Mouse (Mus musculus): ENCODE results near the gene Bnip3. TPM values are rescaled to one million over a fixed set of nuclear protein-coding genes. Genes with fewer than 3 reads are reported as not detected.

The Bnip3 gene
- polyA plus RNA-seq, 1 experiment: 0.94 TPM

GRCm38 (mm10) chr7:138940256-138940611 is 30.9 kb upstream of the Bnip3 start:
- no peaks in the 10 kb centered on the region for H3K36me3 ChIP-seq (ENCODE audit: control insufficient read depth)
- H3K27me3 ChIP-seq (ENCODE audit: control insufficient read depth): peaks cover 52% of the 10 kb centered on the region
- H3K4me1 ChIP-seq (ENCODE audit: control insufficient read depth): no peaks in the 10 kb centered on the region
- TF ChIP-seq TAL1 (IDR thresholded peaks at IDR 0.05; ENCODE audit: low read length): no peak
- no peak for TF ChIP-seq GATA1 (IDR thresholded peaks at IDR 0.05; ENCODE audit: low read length)
- H3K4me3 ChIP-seq (replicated peaks): no peak overlapping the region
- peaks cover 4% of the 10 kb centered on the region for H3K9me3 ChIP-seq (ENCODE audit: control insufficient read depth, low read length)

GRCm38 (mm10) chr7:138938991-138939390 is 29.7 kb upstream of the Bnip3 start:
- Histone ChIP-seq H3K27me3 (ENCODE audit: control insufficient read depth) (peaks cover 49% of the 10 kb centered on the region), H3K4me1 (ENCODE audit: control insufficient read depth) (no peaks in the 10 kb centered on the region), H3K9me3 (ENCODE audit: control insufficient read depth, low read length) (peaks cover 9% of the 10 kb centered on the region), H3K4me3 (replicated peaks) (no peak overlapping the region), H3K36me3 (ENCODE audit: control insufficient read depth) (no peaks in the 10 kb centered on the region)
- TF ChIP-seq TAL1 (IDR thresholded peaks at IDR 0.05; ENCODE audit: low read length): no peak
- TF ChIP-seq GATA1 (IDR thresholded peaks at IDR 0.05; ENCODE audit: low read length): no peak

GRCm38 (mm10) chr7:138934523-138934922 is 25.2 kb upstream of the Bnip3 start:
- Histone ChIP-seq H3K4me1 (ENCODE audit: control insufficient read depth) (no peaks in the 10 kb centered on the region), H3K27me3 (ENCODE audit: control insufficient read depth) (peaks cover 10% of the 10 kb centered on the region), H3K9me3 (ENCODE audit: control insufficient read depth, low read length) (peaks cover 9% of the 10 kb centered on the region), H3K4me3 (replicated peaks) (no peak overlapping the region), H3K36me3 (ENCODE audit: control insufficient read depth) (no peaks in the 10 kb centered on the region)
- TF ChIP-seq TAL1 (IDR thresholded peaks at IDR 0.05; ENCODE audit: low read length) (no peak), GATA1 (IDR thresholded peaks at IDR 0.05; ENCODE audit: low read length) (no peak)

GRCm38 (mm10) chr7:138928456-138928855 is 19.1 kb upstream of the Bnip3 start:
- H3K9me3 ChIP-seq (ENCODE audit: control insufficient read depth, low read length): no peaks in the 10 kb centered on the region
- TF ChIP-seq TAL1 (IDR thresholded peaks at IDR 0.05; ENCODE audit: low read length) (no peak), GATA1 (IDR thresholded peaks at IDR 0.05; ENCODE audit: low read length) (no peak)
- H3K4me1 ChIP-seq (ENCODE audit: control insufficient read depth): no peaks in the 10 kb centered on the region
- H3K36me3 ChIP-seq (ENCODE audit: control insufficient read depth): no peaks in the 10 kb centered on the region
- no peak overlapping the region for H3K4me3 ChIP-seq (replicated peaks)
- H3K27me3 ChIP-seq (ENCODE audit: control insufficient read depth): no peaks in the 10 kb centered on the region

- no peaks in the 10 kb centered on the region for H3K9me3 ChIP-seq (ENCODE audit: control insufficient read depth, low read length)
- no peak overlapping the region for H3K4me3 ChIP-seq (replicated peaks)
- H3K4me1 ChIP-seq (ENCODE audit: control insufficient read depth): peaks cover 10% of the 10 kb centered on the region
- TF ChIP-seq TAL1 (IDR thresholded peaks at IDR 0.05; ENCODE audit: low read length) (no peak), GATA1 (IDR thresholded peaks at IDR 0.05; ENCODE audit: low read length) (no peak)
- no peaks in the 10 kb centered on the region for H3K27me3 ChIP-seq (ENCODE audit: control insufficient read depth)
- H3K36me3 ChIP-seq (ENCODE audit: control insufficient read depth): no peaks in the 10 kb centered on the region
Measured at GRCm38 (mm10) chr7:138923756-138924425, 14.6 kb upstream of the Bnip3 start.

GRCm38 (mm10) chr7:138921611-138922010 is 12.3 kb upstream of the Bnip3 start:
- no peak overlapping the region for H3K4me3 ChIP-seq (replicated peaks)
- TF ChIP-seq TAL1 (IDR thresholded peaks at IDR 0.05; ENCODE audit: low read length) (no peak), GATA1 (IDR thresholded peaks at IDR 0.05; ENCODE audit: low read length) (no peak)
- H3K9me3 ChIP-seq (ENCODE audit: control insufficient read depth, low read length): no peaks in the 10 kb centered on the region
- H3K4me1 ChIP-seq (ENCODE audit: control insufficient read depth): peaks cover 10% of the 10 kb centered on the region
- no peaks in the 10 kb centered on the region for H3K36me3 ChIP-seq (ENCODE audit: control insufficient read depth)
- H3K27me3 ChIP-seq (ENCODE audit: control insufficient read depth): no peaks in the 10 kb centered on the region

- TF ChIP-seq TAL1 (IDR thresholded peaks at IDR 0.05; ENCODE audit: low read length) (no peak), GATA1 (IDR thresholded peaks at IDR 0.05; ENCODE audit: low read length) (no peak)
- Histone ChIP-seq H3K4me3 (replicated peaks) (peak overlapping the region; percentile 39), H3K9me3 (ENCODE audit: control insufficient read depth, low read length) (no peaks in the 10 kb centered on the region), H3K27me3 (ENCODE audit: control insufficient read depth) (no peaks in the 10 kb centered on the region), H3K4me1 (ENCODE audit: control insufficient read depth) (peaks cover 10% of the 10 kb centered on the region), H3K36me3 (ENCODE audit: control insufficient read depth) (no peaks in the 10 kb centered on the region)
Measured at GRCm38 (mm10) chr7:138919156-138919944, 10.0 kb upstream of the Bnip3 start.

GRCm38 (mm10) chr7:138913616-138914015 is 4.3 kb upstream of the Bnip3 start:
- Histone ChIP-seq H3K4me1 (ENCODE audit: control insufficient read depth) (peaks cover 20% of the 10 kb centered on the region), H3K9me3 (ENCODE audit: control insufficient read depth, low read length) (no peaks in the 10 kb centered on the region), H3K36me3 (ENCODE audit: control insufficient read depth) (no peaks in the 10 kb centered on the region), H3K27me3 (ENCODE audit: control insufficient read depth) (no peaks in the 10 kb centered on the region), H3K4me3 (replicated peaks) (no peak overlapping the region)
- TF ChIP-seq TAL1 (IDR thresholded peaks at IDR 0.05; ENCODE audit: low read length): no peak
- no peak for TF ChIP-seq GATA1 (IDR thresholded peaks at IDR 0.05; ENCODE audit: low read length)

GRCm38 (mm10) chr7:138910193-138910562 is 859 bp upstream of the Bnip3 start:
- Histone ChIP-seq H3K4me1 (ENCODE audit: control insufficient read depth) (peaks cover 50% of the 10 kb centered on the region), H3K27me3 (ENCODE audit: control insufficient read depth) (no peaks in the 10 kb centered on the region), H3K36me3 (ENCODE audit: control insufficient read depth) (no peaks in the 10 kb centered on the region), H3K4me3 (replicated peaks) (peak overlapping the region; percentile 81), H3K9me3 (ENCODE audit: control insufficient read depth, low read length) (no peaks in the 10 kb centered on the region)
- TF ChIP-seq TAL1 (IDR thresholded peaks at IDR 0.05; ENCODE audit: low read length) (no peak), GATA1 (IDR thresholded peaks at IDR 0.05; ENCODE audit: low read length) (no peak)
